Mouse (Mus musculus) limb, embryonic 14.5 days (tissue): ENCODE data around the gene Polr1c. TPM values are rescaled to one million over a fixed set of nuclear protein-coding genes. Genes with fewer than 3 reads are reported as not detected.

ENCODE experiments used
- ATAC-seq: fragments of 200-750 bp; cut with Nextera tagmentation; 2 replicates; pipeline ENCODE4 v1.8.0; 2017; ENCODE audit warnings: low read depth, moderate number of reproducible peaks, moderate TSS enrichment; ENCODE audit not compliant: low FRiP score
- DNase-seq: peaks from one replicate; pipeline ENCODE4 v3.0.0-alpha.2; 2015; ENCODE audit warnings: low spot score
- H3K27ac ChIP-seq: fragments of 300-500 bp; sonication (generic); replicated peaks from 2 replicates; pipeline ENCODE4 v1.5.1; 2014; ENCODE audit warnings: low read depth, mild to moderate bottlenecking, low read length, moderate library complexity, mixed read lengths
- H3K27me3 ChIP-seq: fragments of 300-500 bp; sonication (generic); 2 replicates; pipeline ENCODE4 v1.6.1; 2014; ENCODE audit warnings: low read length, mixed read lengths; ENCODE audit not compliant: control insufficient read depth, insufficient read depth
- H3K36me3 ChIP-seq: fragments of 300-500 bp; sonication (generic); 2 replicates; pipeline ENCODE4 v1.6.1; 2014; ENCODE audit warnings: mild to moderate bottlenecking, low read length, moderate library complexity, mixed read lengths; ENCODE audit not compliant: control insufficient read depth, insufficient read depth
- H3K4me1 ChIP-seq: fragments of 300-500 bp; sonication (generic); 2 replicates; pipeline ENCODE4 v1.6.1; 2014; ENCODE audit warnings: antibody characterized with exemption, low read length, mixed read lengths; ENCODE audit not compliant: control insufficient read depth, insufficient read depth
- H3K4me2 ChIP-seq: fragments of 300-500 bp; sonication (generic); replicated peaks from 2 replicates; pipeline ENCODE4 v1.6.1; 2014; ENCODE audit warnings: low read depth, mild to moderate bottlenecking, low read length, moderate library complexity; ENCODE audit not compliant: severe bottlenecking
- H3K4me3 ChIP-seq: fragments of 300-500 bp; sonication (generic); replicated peaks from 2 replicates; pipeline ENCODE4 v1.5.1; 2014; ENCODE audit warnings: low read length
- H3K9ac ChIP-seq: fragments of 300-500 bp; sonication (generic); 2 replicates; pipeline ENCODE4 v1.6.1; 2014; ENCODE audit warnings: mild to moderate bottlenecking, low read depth, low read length, moderate library complexity; ENCODE audit not compliant: severe bottlenecking
- H3K9me3 ChIP-seq: fragments of 300-500 bp; sonication (generic); 2 replicates; pipeline ENCODE4 v1.6.1; 2016; ENCODE audit warnings: low read length; ENCODE audit not compliant: control insufficient read depth
- POLR2A ChIP-seq: fragments of 200-500 bp; IDR thresholded peaks from 2 replicates; pipeline ENCODE4 v1.8.0; 2012; ENCODE audit warnings: inconsistent platforms, mild to moderate bottlenecking, moderate library complexity, borderline replicate concordance; ENCODE audit not compliant: insufficient read depth, insufficient read length; ENCODE audit errors: extremely low read depth
- WGBS: fragments of 180-500 bp; shearing (Covaris S2); extraction: QIAGEN DNeasy Blood & Tissue Kit; methylation state at CpG from one replicate; pipeline ENCODE4 v1.1.7; 2014; 5-methylcytosine and 5-hydroxymethylcytosine counted together
- polyA plus RNA-seq, 2 experiments: library from polyadenylated mRNA; depleted of rRNA in 1 of 2; stranded (reverse) in 1 of 2; unstranded in 1 of 2; fragments of >200 nt; fragmentation: Nextera tagmentation in 1 of 2; extraction: Ambion mirVana in 1 of 2; gene quantifications; 2 replicates each; pipeline versions ENCODE4 v1.2.1 to v1.2.3; 2012 to 2014

Gene Polr1c
- polyA plus RNA-seq (2012; rRNA removed) (112 and 120 TPM in 2 replicates), polyA plus RNA-seq (2014; fragmentation: Nextera tagmentation; extraction: Ambion mirVana) (87.5 and 98.4 TPM in 2 replicates)

DNA sequence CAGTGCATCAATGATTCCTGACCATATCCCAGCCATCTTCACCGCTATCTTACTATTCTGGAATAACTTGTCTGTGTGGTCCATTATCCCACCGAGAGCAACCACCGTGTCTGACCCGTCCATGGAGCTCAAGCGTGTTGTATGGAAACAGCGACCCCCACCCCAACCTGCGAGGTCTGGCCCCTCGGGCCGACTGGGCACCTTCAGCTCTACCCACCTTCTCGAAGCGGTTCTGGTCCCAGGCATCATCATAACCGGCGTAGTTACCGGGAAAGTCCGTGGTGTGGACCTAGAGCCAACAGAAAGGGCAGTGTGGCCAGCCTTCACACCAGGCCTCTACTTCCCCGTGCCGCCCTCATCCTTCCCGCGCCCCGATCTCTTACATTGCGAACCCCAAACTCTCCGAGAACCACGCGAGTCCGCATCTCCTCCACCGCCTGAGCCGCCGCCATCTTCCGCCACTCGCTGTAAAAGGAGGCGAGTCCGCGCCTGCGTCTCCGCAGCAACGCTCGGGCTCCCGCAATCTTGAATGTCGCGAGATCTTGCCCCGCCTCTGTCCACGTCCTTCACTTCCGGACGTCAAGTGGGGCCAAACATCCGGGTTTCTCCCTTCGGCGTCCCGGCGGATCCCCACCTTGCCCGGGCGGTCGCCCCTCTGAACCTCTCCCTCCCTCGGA is at the start of gene Polr1c, which contains the start of gene Yipf3:
Gene Polr1c (minus strand): TSS at position 543 of the 677 bp plus-strand sequence.
Gene Yipf3 (plus strand): TSS at position 569 of the 677 bp plus-strand sequence.
- DNase-seq = peak; percentile 95
- peak within 1 kb of the TSS; percentile 87 for H3K4me2 ChIP-seq
- peak; percentile 92 for ATAC-seq
- H3K36me3 ChIP-seq = peaks cover 74% of the 10 kb centered on the region
- H3K4me1 ChIP-seq = peaks cover 15% of the 10 kb centered on the region
- peak within 1 kb of the TSS; percentile 78 for H3K9ac ChIP-seq
- H3K4me3 ChIP-seq = peak within 1 kb of the TSS; percentile 72
- peak within 1 kb of the TSS; percentile 52 for H3K27ac ChIP-seq
- no peaks in the 10 kb centered on the region for H3K27me3 ChIP-seq
- under 1% methylated on average over 52 of the region's 53 CpGs for WGBS
- TF ChIP-seq POLR2A = 0 out of 2 replicates have a peak, but pooled peaks have one; percentile 64
- no peaks in the 10 kb centered on the region for H3K9me3 ChIP-seq

- Histone ChIP-seq H3K9me3 (no peaks in the 10 kb centered on the region), H3K27ac (no peak overlapping the region), H3K27me3 (peaks cover 33% of the 10 kb centered on the region), H3K9ac (no peak overlapping the region), H3K4me1 (no peaks in the 10 kb centered on the region), H3K4me2 (peak overlapping the region; percentile 95), H3K4me3 (peak overlapping the region; percentile 56), H3K36me3 (no peaks in the 10 kb centered on the region)
- ATAC-seq = 0 out of 2 replicates have a peak, but pooled peaks have one; percentile 4
- WGBS = 11% methylated on average over 6 of the region's 6 CpGs
- TF ChIP-seq POLR2A = no peak
- no peak for DNase-seq
These were observed 49.1 kb upstream of the Polr1c start for GRCm38 (mm10) chr17:46297028-46297363.

GRCm38 (mm10) chr17:46296601-46297000 is 48.7 kb upstream of the Polr1c start:
- Histone ChIP-seq H3K9me3 (no peaks in the 10 kb centered on the region), H3K9ac (no peak overlapping the region), H3K27ac (no peak overlapping the region), H3K36me3 (no peaks in the 10 kb centered on the region), H3K4me1 (no peaks in the 10 kb centered on the region), H3K27me3 (peaks cover 33% of the 10 kb centered on the region), H3K4me2 (no peak overlapping the region), H3K4me3 (no peak overlapping the region)
- TF ChIP-seq POLR2A = no peak
- DNase-seq (no peak), ATAC-seq (no peak)
- WGBS = 50% methylated on average over 6 of the region's 6 CpGs

- no peak for TF ChIP-seq POLR2A
- no peak overlapping the region for H3K4me3 ChIP-seq
- peak overlapping the region; percentile 63 for H3K27ac ChIP-seq
- no peaks in the 10 kb centered on the region for H3K9me3 ChIP-seq
- H3K27me3 ChIP-seq = peaks cover 6% of the 10 kb centered on the region; the same call in 1 of the 2 replicates
- WGBS = 58% methylated on average over 11 of the region's 11 CpGs
- no peak overlapping the region for H3K4me2 ChIP-seq
- DNase-seq (peak; percentile 83), ATAC-seq (peak; percentile 69)
- H3K4me1 ChIP-seq = peaks cover 5% of the 10 kb centered on the region; the same call in 1 of the 2 replicates
- no peaks in the 10 kb centered on the region for H3K36me3 ChIP-seq
- no peak overlapping the region for H3K9ac ChIP-seq
These were observed 39.8 kb upstream of the Polr1c start for GRCm38 (mm10) chr17:46287678-46288095.

DNA sequence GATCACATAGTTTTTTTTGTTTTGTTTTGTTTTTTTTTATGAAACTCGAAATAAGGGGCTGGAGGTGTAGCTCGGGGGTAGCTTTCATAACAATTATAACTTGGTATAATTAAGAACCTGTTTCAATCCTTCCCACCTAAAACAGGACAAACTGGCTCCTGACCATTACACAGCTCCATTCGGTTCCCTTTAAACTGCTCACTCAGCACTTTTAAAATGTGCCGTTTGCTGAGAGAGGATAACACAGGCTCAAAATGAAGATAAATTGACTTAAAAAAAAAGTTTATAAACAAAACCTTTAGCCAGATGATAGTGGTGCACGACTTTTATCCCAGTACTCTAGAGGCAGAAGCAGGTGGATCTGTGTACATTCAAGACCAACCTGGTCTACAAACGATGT is 37.6 kb upstream of the Polr1c start:
- no peak overlapping the region for H3K9ac ChIP-seq
- no peak overlapping the region for H3K4me2 ChIP-seq
- H3K9me3 ChIP-seq = no peaks in the 10 kb centered on the region
- WGBS = 58% methylated on average over 6 of the region's 6 CpGs
- no peak for TF ChIP-seq POLR2A
- DNase-seq (no peak), ATAC-seq (no peak)
- H3K4me3 ChIP-seq = no peak overlapping the region
- peaks cover 16% of the 10 kb centered on the region for H3K4me1 ChIP-seq
- peaks cover 6% of the 10 kb centered on the region; the same call in 1 of the 2 replicates for H3K36me3 ChIP-seq
- H3K27ac ChIP-seq = no peak overlapping the region
- H3K27me3 ChIP-seq = no peaks in the 10 kb centered on the region
